Mouse (Mus musculus): ENCODE results near the gene Trim80. TPM values are rescaled to one million over a fixed set of nuclear protein-coding genes. Genes with fewer than 3 reads are reported as not detected.

Trim80 gene
- total and polyA plus RNA-seq, 2 experiments from 2014 or later = 0.26 TPM; not detected in 1

DNA sequence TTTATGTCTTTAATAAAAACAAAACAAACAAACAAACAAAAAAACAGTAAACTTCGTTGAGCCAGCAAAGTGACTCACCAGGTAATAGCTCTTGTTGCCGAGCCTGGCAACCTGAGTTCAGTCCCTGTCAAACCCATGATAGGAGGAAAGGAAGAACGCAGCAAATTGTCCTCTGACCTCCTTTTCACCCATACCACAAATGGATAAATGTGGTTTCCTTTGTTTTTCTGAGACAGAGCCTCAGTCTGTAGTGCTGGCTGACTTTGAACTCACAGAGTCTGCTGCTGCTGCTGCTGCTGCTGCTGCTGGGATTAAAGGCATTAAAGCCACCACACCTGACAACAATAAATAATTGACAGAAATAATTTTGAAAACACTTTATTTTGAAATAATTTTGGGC is 17.3 kb upstream of the Trim80 start:
- H3K4me1 ChIP-seq (ENCODE audit: control insufficient read depth, insufficient read depth) = peaks cover 21% of the 10 kb centered on the region

DNA sequence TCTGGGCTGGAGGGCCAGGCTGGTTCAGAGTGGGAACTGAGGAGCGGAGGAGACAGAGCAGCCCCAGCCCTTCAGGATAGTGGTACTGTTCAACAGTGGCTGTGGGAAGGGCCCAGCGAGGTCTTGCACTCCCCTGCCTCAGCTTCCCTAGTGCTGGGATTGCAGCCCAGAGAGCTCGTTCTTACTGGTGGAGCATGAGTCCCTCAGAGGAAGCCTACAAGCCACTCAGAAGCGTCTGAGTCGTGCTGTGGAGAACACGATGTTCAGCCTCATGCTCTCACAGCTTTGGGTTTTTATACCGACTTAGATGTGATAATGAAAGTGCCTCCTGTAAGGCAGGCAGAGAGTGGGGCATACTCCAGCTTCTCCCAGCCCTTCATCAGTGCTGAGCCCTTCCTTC is 15.7 kb upstream of the Trim80 start:
- no peaks in the 10 kb centered on the region for H3K27me3 ChIP-seq (ENCODE audit: control insufficient read depth, insufficient read depth, low read length)
- H3K9me3 ChIP-seq (replicated peaks; ENCODE audit: control insufficient read depth, low read length) = no peaks in the 10 kb centered on the region

More for the DNA sequence above, 17.3 kb upstream of the Trim80 start:
- H3K36me3 ChIP-seq (replicated peaks; ENCODE audit: control insufficient read depth, insufficient read depth, low read length) = peaks cover 39% of the 10 kb centered on the region
- no peaks in the 10 kb centered on the region for H3K27me3 ChIP-seq (ENCODE audit: control insufficient read depth, insufficient read depth, low read length)
- H3K4me3 ChIP-seq (ENCODE audit: low read depth, low read length) = no peak overlapping the region
- DNase-seq (ENCODE audit: low spot score) = no peak
- no peak overlapping the region for H3K9ac ChIP-seq (replicated peaks; ENCODE audit: low read depth, low read length)
- H3K27ac ChIP-seq (ENCODE audit: low read depth) = no peak overlapping the region
- H3K4me2 ChIP-seq (ENCODE audit: low read depth, low read length) = no peak overlapping the region
- ATAC-seq (ENCODE audit: insufficient read depth, low read depth) = no peak
- no peaks in the 10 kb centered on the region for H3K9me3 ChIP-seq (replicated peaks; ENCODE audit: control insufficient read depth, low read length)
- WGBS = 82% methylated on average over 3 of the region's 3 CpGs
- TF ChIP-seq CTCF (IDR thresholded peaks at IDR 0.05; ENCODE audit: low read depth) = no peak
- no peak for TF ChIP-seq EP300 (IDR thresholded peaks at IDR 0.05; ENCODE audit: low read depth)

DNA sequence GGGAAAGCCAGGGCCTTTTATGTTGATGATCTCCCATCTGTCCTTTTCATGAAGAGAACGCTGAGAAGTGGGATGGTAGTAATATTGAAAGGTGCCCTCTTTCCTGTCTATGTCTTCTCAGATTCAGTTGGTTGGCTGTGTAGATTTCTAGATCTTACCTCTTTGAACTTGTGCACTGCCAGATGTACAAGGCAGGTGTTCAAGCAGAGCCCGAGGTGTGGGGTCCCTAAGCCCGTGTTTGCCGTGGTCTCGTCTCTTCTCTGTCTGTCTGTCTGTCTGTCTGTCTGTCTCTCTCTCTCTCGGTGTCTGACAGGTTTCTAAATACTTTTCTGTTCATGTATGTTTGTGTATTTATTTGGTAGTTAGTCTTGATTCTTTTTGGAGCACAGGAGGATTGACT is 14.7 kb upstream of the Trim80 start:
- no peak for DNase-seq (ENCODE audit: low spot score)
- 90% methylated on average over 6 of the region's 6 CpGs for WGBS
- H3K36me3 ChIP-seq (replicated peaks; ENCODE audit: control insufficient read depth, insufficient read depth, low read length) = peaks cover 55% of the 10 kb centered on the region

More for the DNA sequence above, 15.7 kb upstream of the Trim80 start:
- DNase-seq (ENCODE audit: low spot score) = no peak
- H3K4me1 ChIP-seq (ENCODE audit: control insufficient read depth, insufficient read depth) = peaks cover 10% of the 10 kb centered on the region
- 84% methylated on average over 7 of the region's 7 CpGs for WGBS
- no peak overlapping the region for H3K4me3 ChIP-seq (ENCODE audit: low read depth, low read length)
- no peak for ATAC-seq (ENCODE audit: insufficient read depth, low read depth)
- no peak for TF ChIP-seq CTCF (IDR thresholded peaks at IDR 0.05; ENCODE audit: low read depth)
- no peak for TF ChIP-seq EP300 (IDR thresholded peaks at IDR 0.05; ENCODE audit: low read depth)
- H3K9ac ChIP-seq (replicated peaks; ENCODE audit: low read depth, low read length) = no peak overlapping the region
- H3K27ac ChIP-seq (ENCODE audit: low read depth) = no peak overlapping the region; the same call in 1 of the 2 replicates
- peaks cover 45% of the 10 kb centered on the region for H3K36me3 ChIP-seq (replicated peaks; ENCODE audit: control insufficient read depth, insufficient read depth, low read length)
- no peak overlapping the region for H3K4me2 ChIP-seq (ENCODE audit: low read depth, low read length)

DNA sequence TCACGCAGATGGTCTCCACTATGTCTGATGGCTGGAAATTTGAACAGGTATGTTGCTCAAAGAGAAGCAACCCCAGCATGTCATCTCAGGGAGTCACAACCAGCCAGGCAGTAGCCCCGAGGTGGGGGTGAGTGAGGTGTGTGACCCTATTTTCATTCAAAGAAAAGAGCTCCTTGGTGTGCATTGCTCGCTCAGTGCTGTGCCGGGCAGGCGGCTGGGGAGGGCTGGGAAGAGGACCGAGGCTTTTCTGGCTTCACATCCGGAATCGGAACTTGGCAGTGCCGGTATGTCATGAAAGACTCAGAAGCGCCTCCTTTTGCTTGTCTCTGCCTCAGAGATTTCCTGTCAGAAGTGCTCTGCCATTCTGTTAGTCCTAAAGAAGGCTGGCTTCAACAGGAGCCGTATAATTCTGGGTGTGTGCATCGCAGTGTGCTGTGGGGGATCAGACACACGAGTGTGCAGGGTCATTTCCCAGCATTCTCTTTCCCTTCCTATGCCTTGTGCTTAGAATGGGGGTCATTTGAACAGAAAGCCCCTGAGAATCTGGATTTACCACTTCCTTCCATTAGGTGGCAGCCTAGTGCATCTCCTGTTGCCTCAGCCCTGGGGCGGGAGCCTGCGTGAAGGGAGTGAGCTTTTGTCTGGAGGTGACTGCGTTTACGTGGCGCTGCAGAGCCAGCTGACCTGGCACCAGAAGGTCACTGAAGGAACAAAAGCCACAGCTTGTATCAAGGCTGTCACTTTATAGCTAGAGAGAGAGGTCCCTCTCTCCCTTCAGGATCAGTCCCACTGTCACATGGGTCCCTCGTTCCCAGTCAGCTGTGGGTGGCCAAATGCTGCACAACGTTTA is 12.6 kb upstream of the Trim80 start:
- H3K36me3 ChIP-seq (replicated peaks; ENCODE audit: control insufficient read depth, insufficient read depth, low read length) = peaks cover 73% of the 10 kb centered on the region

More for the DNA sequence above, 14.7 kb upstream of the Trim80 start:
- H3K4me2 ChIP-seq (ENCODE audit: low read depth, low read length) = no peak overlapping the region
- no peak overlapping the region for H3K4me3 ChIP-seq (ENCODE audit: low read depth, low read length)
- H3K27ac ChIP-seq (ENCODE audit: low read depth) = no peak overlapping the region
- no peak for TF ChIP-seq CTCF (IDR thresholded peaks at IDR 0.05; ENCODE audit: low read depth)
- no peak for TF ChIP-seq EP300 (IDR thresholded peaks at IDR 0.05; ENCODE audit: low read depth)
- no peaks in the 10 kb centered on the region for H3K27me3 ChIP-seq (ENCODE audit: control insufficient read depth, insufficient read depth, low read length)
- H3K4me1 ChIP-seq (ENCODE audit: control insufficient read depth, insufficient read depth) = peaks cover 10% of the 10 kb centered on the region
- no peak for ATAC-seq (ENCODE audit: insufficient read depth, low read depth)
- no peaks in the 10 kb centered on the region for H3K9me3 ChIP-seq (replicated peaks; ENCODE audit: control insufficient read depth, low read length)
- no peak overlapping the region for H3K9ac ChIP-seq (replicated peaks; ENCODE audit: low read depth, low read length)

DNA sequence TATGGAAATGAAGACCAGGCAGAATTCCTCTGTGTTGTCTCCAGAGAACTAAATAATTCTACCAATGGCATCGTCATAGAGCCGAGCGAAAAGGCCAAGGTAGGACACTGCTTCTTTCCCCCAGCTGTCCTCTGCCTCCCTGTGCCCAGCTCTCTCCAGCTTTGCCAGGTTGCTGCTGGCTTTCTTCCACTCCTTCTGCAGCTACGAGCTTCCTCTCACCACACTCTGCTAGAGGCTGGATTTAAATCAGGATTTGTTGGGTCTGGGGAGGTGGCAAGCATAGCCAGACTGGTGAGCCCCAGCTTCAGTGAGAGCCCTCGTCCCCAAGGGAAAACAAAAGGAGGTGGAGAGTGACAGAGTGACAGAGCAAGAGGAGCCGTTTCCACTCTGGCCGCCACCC is 11.0 kb upstream of the Trim80 start:
- no peak for DNase-seq (ENCODE audit: low spot score)

More for the DNA sequence above, 12.6 kb upstream of the Trim80 start:
- Histone ChIP-seq H3K9ac (replicated peaks; ENCODE audit: low read depth, low read length) (no peak overlapping the region; the same call in 1 of the 2 replicates), H3K4me1 (ENCODE audit: control insufficient read depth, insufficient read depth) (no peaks in the 10 kb centered on the region), H3K27me3 (ENCODE audit: control insufficient read depth, insufficient read depth, low read length) (no peaks in the 10 kb centered on the region), H3K27ac (ENCODE audit: low read depth) (peak overlapping the region; percentile 75), H3K4me3 (ENCODE audit: low read depth, low read length) (peak overlapping the region; percentile 5; the same call in 1 of the 2 replicates), H3K9me3 (replicated peaks; ENCODE audit: control insufficient read depth, low read length) (no peaks in the 10 kb centered on the region), H3K4me2 (ENCODE audit: low read depth, low read length) (peak overlapping the region; percentile 14; the same call in 1 of the 2 replicates)
- ATAC-seq (ENCODE audit: insufficient read depth, low read depth) (peak; percentile 87), DNase-seq (ENCODE audit: low spot score) (peak; percentile 91)
- TF ChIP-seq CTCF (IDR thresholded peaks at IDR 0.05; ENCODE audit: low read depth) (peak; percentile 88), EP300 (IDR thresholded peaks at IDR 0.05; ENCODE audit: low read depth) (no peak)
- 29% methylated on average over 20 of the region's 20 CpGs for WGBS

More for the DNA sequence above, 11.0 kb upstream of the Trim80 start:
- Histone ChIP-seq H3K27ac (ENCODE audit: low read depth) (no peak overlapping the region), H3K27me3 (ENCODE audit: control insufficient read depth, insufficient read depth, low read length) (no peaks in the 10 kb centered on the region), H3K9me3 (replicated peaks; ENCODE audit: control insufficient read depth, low read length) (no peaks in the 10 kb centered on the region), H3K4me3 (ENCODE audit: low read depth, low read length) (no peak overlapping the region), H3K9ac (replicated peaks; ENCODE audit: low read depth, low read length) (no peak overlapping the region), H3K4me1 (ENCODE audit: control insufficient read depth, insufficient read depth) (no peaks in the 10 kb centered on the region), H3K4me2 (ENCODE audit: low read depth, low read length) (no peak overlapping the region), H3K36me3 (replicated peaks; ENCODE audit: control insufficient read depth, insufficient read depth, low read length) (peaks cover 72% of the 10 kb centered on the region)
- TF ChIP-seq EP300 (IDR thresholded peaks at IDR 0.05; ENCODE audit: low read depth) = no peak
- no peak for TF ChIP-seq CTCF (IDR thresholded peaks at IDR 0.05; ENCODE audit: low read depth)
- 79% methylated on average over 7 of the region's 7 CpGs for WGBS
- no peak for ATAC-seq (ENCODE audit: insufficient read depth, low read depth)

All from heart, postnatal 0 days (tissue).